Mouse (Mus musculus): ENCODE results near the gene Stmn1. TPM values are rescaled to one million over a fixed set of nuclear protein-coding genes. Genes with fewer than 3 reads are reported as not detected.
"Not testable (repeated sequence)": the region's sequence is repeated elsewhere in the genome, so short reads cannot be mapped to it uniquely, and the experiment has no call there.

The Stmn1 gene
- polyA plus RNA-seq, 1 experiment from 2014 or later: 4,454 TPM

GRCm38 (mm10) chr4:134489986-134490665, 22.0 kb downstream of the Stmn1 start:
- Histone ChIP-seq H3K4me3 (ENCODE audit: low read depth, low read length) (no peak overlapping the region), H3K36me3 (ENCODE audit: control insufficient read depth, insufficient read depth, low read length) (no peaks in the 10 kb centered on the region), H3K9me3 (ENCODE audit: control insufficient read depth, low read length) (no peaks in the 10 kb centered on the region), H3K4me1 (ENCODE audit: control insufficient read depth, insufficient read depth, low read length) (peaks cover under 1% of the 10 kb centered on the region), H3K27ac (ENCODE audit: low read depth, low read length) (no peak overlapping the region), H3K4me2 (no peak overlapping the region), H3K27me3 (ENCODE audit: control insufficient read depth, insufficient read depth, low read length) (no peaks in the 10 kb centered on the region), H3K9ac (ENCODE audit: low read length) (no peak overlapping the region)
- ATAC-seq (ENCODE audit: low FRiP score) (no peak), DNase-seq (ENCODE audit: low spot score, missing footprints) (peak; percentile 19)
- 88% methylated on average over 11 of the region's 11 CpGs for WGBS

- DNase-seq (ENCODE audit: low spot score, missing footprints) (no peak), ATAC-seq (ENCODE audit: low FRiP score) (no peak)
- Histone ChIP-seq H3K9ac (ENCODE audit: low read length) (no peak overlapping the region), H3K36me3 (ENCODE audit: control insufficient read depth, insufficient read depth, low read length) (no peaks in the 10 kb centered on the region), H3K4me2 (no peak overlapping the region), H3K27me3 (ENCODE audit: control insufficient read depth, insufficient read depth, low read length) (no peaks in the 10 kb centered on the region), H3K4me3 (ENCODE audit: low read depth, low read length) (no peak overlapping the region), H3K27ac (ENCODE audit: low read depth, low read length) (no peak overlapping the region), H3K4me1 (ENCODE audit: control insufficient read depth, insufficient read depth, low read length) (peaks cover 7% of the 10 kb centered on the region), H3K9me3 (ENCODE audit: control insufficient read depth, low read length) (no peaks in the 10 kb centered on the region)
- WGBS: 83% methylated on average over 6 of the region's 6 CpGs
Observed at GRCm38 (mm10) chr4:134491716-134492115, 23.6 kb downstream of the Stmn1 start.

GRCm38 (mm10) chr4:134494161-134494560, 26.0 kb downstream of the Stmn1 start:
- whole genome bisulfite sequencing: 92% methylated on average over 6 of the region's 6 CpGs
- H3K9ac ChIP-seq (ENCODE audit: low read length); DNase-seq (ENCODE audit: low spot score, missing footprints): not testable (repeated sequence)

GRCm38 (mm10) chr4:134494780-134495545, 26.8 kb downstream of the Stmn1 start:
- Histone ChIP-seq H3K36me3 (ENCODE audit: control insufficient read depth, insufficient read depth, low read length) (no peaks in the 10 kb centered on the region), H3K27ac (ENCODE audit: low read depth, low read length) (no peak overlapping the region), H3K4me3 (ENCODE audit: low read depth, low read length) (no peak overlapping the region), H3K4me2 (no peak overlapping the region), H3K4me1 (ENCODE audit: control insufficient read depth, insufficient read depth, low read length) (peaks cover 13% of the 10 kb centered on the region), H3K9me3 (ENCODE audit: control insufficient read depth, low read length) (no peaks in the 10 kb centered on the region), H3K9ac (ENCODE audit: low read length) (no peak overlapping the region), H3K27me3 (ENCODE audit: control insufficient read depth, insufficient read depth, low read length) (peaks cover 2% of the 10 kb centered on the region; the same call in 1 of the 2 replicates)
- ATAC-seq (ENCODE audit: low FRiP score) (no peak), DNase-seq (ENCODE audit: low spot score, missing footprints) (no peak)
- WGBS: 69% methylated on average over 16 of the region's 16 CpGs

More at GRCm38 (mm10) chr4:134494161-134494560, 26.0 kb downstream of the Stmn1 start:
- peaks cover 13% of the 10 kb centered on the region for H3K4me1 ChIP-seq (ENCODE audit: control insufficient read depth, insufficient read depth, low read length)
- not testable (repeated sequence) for H3K4me3 ChIP-seq (ENCODE audit: low read depth, low read length); H3K27ac ChIP-seq (ENCODE audit: low read depth, low read length); H3K27me3 ChIP-seq (ENCODE audit: control insufficient read depth, insufficient read depth, low read length); H3K9me3 ChIP-seq (ENCODE audit: control insufficient read depth, low read length); H3K4me2 ChIP-seq; H3K36me3 ChIP-seq (ENCODE audit: control insufficient read depth, insufficient read depth, low read length); ATAC-seq (ENCODE audit: low FRiP score)

GRCm38 (mm10) chr4:134495546-134495923, 27.4 kb downstream of the Stmn1 start:
- Histone ChIP-seq H3K27me3 (ENCODE audit: control insufficient read depth, insufficient read depth, low read length) (peaks cover 2% of the 10 kb centered on the region; the same call in 1 of the 2 replicates), H3K4me3 (ENCODE audit: low read depth, low read length) (no peak overlapping the region), H3K27ac (ENCODE audit: low read depth, low read length) (no peak overlapping the region), H3K9ac (ENCODE audit: low read length) (no peak overlapping the region), H3K4me1 (ENCODE audit: control insufficient read depth, insufficient read depth, low read length) (peaks cover 13% of the 10 kb centered on the region), H3K9me3 (ENCODE audit: control insufficient read depth, low read length) (no peaks in the 10 kb centered on the region), H3K4me2 (no peak overlapping the region), H3K36me3 (ENCODE audit: control insufficient read depth, insufficient read depth, low read length) (no peaks in the 10 kb centered on the region)
- ATAC-seq (ENCODE audit: low FRiP score) (no peak), DNase-seq (ENCODE audit: low spot score, missing footprints) (peak; percentile 76)
- WGBS: 59% methylated on average over 5 of the region's 5 CpGs

- H3K4me3 ChIP-seq (ENCODE audit: low read depth, low read length): peak within 1 kb of the TSS; percentile 48
- no peak within 1 kb of the TSS for H3K27ac ChIP-seq (ENCODE audit: low read depth, low read length)
- H3K4me2 ChIP-seq: peak within 1 kb of the TSS; percentile 92
- peaks cover 13% of the 10 kb centered on the region for H3K4me1 ChIP-seq (ENCODE audit: control insufficient read depth, insufficient read depth, low read length)
- no peaks in the 10 kb centered on the region for H3K9me3 ChIP-seq (ENCODE audit: control insufficient read depth, low read length)
- WGBS: 3% methylated on average over 35 of the region's 35 CpGs
- no peaks in the 10 kb centered on the region for H3K36me3 ChIP-seq (ENCODE audit: control insufficient read depth, insufficient read depth, low read length)
- H3K9ac ChIP-seq (ENCODE audit: low read length): peak within 1 kb of the TSS; percentile 67
- ATAC-seq (ENCODE audit: low FRiP score) (peak; percentile 55), DNase-seq (ENCODE audit: low spot score, missing footprints) (no peak)
- H3K27me3 ChIP-seq (ENCODE audit: control insufficient read depth, insufficient read depth, low read length): peaks cover 2% of the 10 kb centered on the region; the same call in 1 of the 2 replicates
Observed at GRCm38 (mm10) chr4:134496595-134497210, 28.6 kb downstream of the Stmn1 start, which contains the start of gene Paqr7. Paqr7 (plus strand) TSS chr4:134496697.

GRCm38 (mm10) chr4:134497223-134497622, 29.1 kb downstream of the Stmn1 start:
- WGBS: 13% methylated on average over 6 of the region's 6 CpGs
- H3K4me2 ChIP-seq: peak overlapping the region; percentile 92
- H3K36me3 ChIP-seq (ENCODE audit: control insufficient read depth, insufficient read depth, low read length): no peaks in the 10 kb centered on the region
- no peaks in the 10 kb centered on the region for H3K9me3 ChIP-seq (ENCODE audit: control insufficient read depth, low read length)
- DNase-seq (ENCODE audit: low spot score, missing footprints) (no peak), ATAC-seq (ENCODE audit: low FRiP score) (0 out of 2 replicates have a peak, but pooled peaks have one; percentile 33)
- H3K9ac ChIP-seq (ENCODE audit: low read length): peak overlapping the region; percentile 67
- H3K4me1 ChIP-seq (ENCODE audit: control insufficient read depth, insufficient read depth, low read length): peaks cover 13% of the 10 kb centered on the region
- peaks cover 2% of the 10 kb centered on the region; the same call in 1 of the 2 replicates for H3K27me3 ChIP-seq (ENCODE audit: control insufficient read depth, insufficient read depth, low read length)
- H3K4me3 ChIP-seq (ENCODE audit: low read depth, low read length): peak overlapping the region; percentile 48
- H3K27ac ChIP-seq (ENCODE audit: low read depth, low read length): no peak overlapping the region

- WGBS: 78% methylated on average over 12 of the region's 12 CpGs
- Histone ChIP-seq H3K9ac (ENCODE audit: low read length) (no peak overlapping the region), H3K36me3 (ENCODE audit: control insufficient read depth, insufficient read depth, low read length) (no peaks in the 10 kb centered on the region), H3K4me3 (ENCODE audit: low read depth, low read length) (no peak overlapping the region), H3K4me1 (ENCODE audit: control insufficient read depth, insufficient read depth, low read length) (peaks cover 13% of the 10 kb centered on the region), H3K27me3 (ENCODE audit: control insufficient read depth, insufficient read depth, low read length) (peaks cover 2% of the 10 kb centered on the region; the same call in 1 of the 2 replicates), H3K27ac (ENCODE audit: low read depth, low read length) (no peak overlapping the region), H3K9me3 (ENCODE audit: control insufficient read depth, low read length) (no peaks in the 10 kb centered on the region), H3K4me2 (no peak overlapping the region; the same call in 1 of the 2 replicates)
- ATAC-seq (ENCODE audit: low FRiP score): no peak
- no peak for DNase-seq (ENCODE audit: low spot score, missing footprints)
Observed at GRCm38 (mm10) chr4:134497986-134498731, 30.0 kb downstream of the Stmn1 start.

Data from midbrain, embryonic 11.5 days (tissue).